Mouse (Mus musculus) erythroblast, embryonic 14.5 days (primary cell): ENCODE results near the gene Qsox1.

Experiments used
- GATA1 ChIP-seq: IDR thresholded peaks from 2 replicates; pipeline ENCODE4 v1.6.1; 2012; ENCODE audit warnings: low read length, inconsistent platforms, mixed read lengths
- TAL1 ChIP-seq: IDR thresholded peaks from 3 replicates; pipeline ENCODE4 v1.6.1; 2012; ENCODE audit warnings: low read length, inconsistent platforms, mixed read lengths

- no peak for TF ChIP-seq GATA1
- TF ChIP-seq TAL1, result no peak
Observed at GRCm38 (mm10) chr1:155757621-155758020, 55.1 kb downstream of the Qsox1 start.
